Mouse (Mus musculus) kidney, adult 2 months (tissue): ENCODE data around the gene Ciita. TPM values are rescaled to one million over a fixed set of nuclear protein-coding genes. Genes with fewer than 3 reads are reported as not detected.

Source experiments
- DNase-seq: peaks from one replicate; pipeline ENCODE4 v3.0.0; 2021
- H3K27ac ChIP-seq: fragments of 200-500 bp; 2 replicates; pipeline ENCODE4 v1.5.1; 2012; ENCODE audit warnings: low read depth, low read length, control low read depth, inconsistent platforms; ENCODE audit not compliant: insufficient read depth
- H3K27me3 ChIP-seq: fragments of 200-500 bp; replicated peaks from 2 replicates; pipeline ENCODE4 v1.6.1; 2012; ENCODE audit warnings: mild to moderate bottlenecking, moderate library complexity, low read length, inconsistent platforms; ENCODE audit not compliant: control insufficient read depth, insufficient read depth
- H3K36me3 ChIP-seq: fragments of 200-500 bp; 2 replicates; pipeline ENCODE4 v1.6.1; 2012; ENCODE audit warnings: mild to moderate bottlenecking, moderate library complexity, low read length, inconsistent platforms; ENCODE audit not compliant: control insufficient read depth, insufficient read depth
- H3K4me1 ChIP-seq: fragments of 200-500 bp; 2 replicates; pipeline ENCODE4 v1.6.1; 2011; ENCODE audit warnings: low read length; ENCODE audit not compliant: control insufficient read depth, insufficient read depth
- H3K4me3 ChIP-seq: fragments of 200-500 bp; 2 replicates; pipeline ENCODE4 v1.5.1; 2011; ENCODE audit warnings: mild to moderate bottlenecking, low read depth, low read length, control low read depth; ENCODE audit not compliant: insufficient read depth
- CTCF ChIP-seq: fragments of 200-500 bp; conservative IDR thresholded peaks from 2 replicates; pipeline ENCODE4 v1.5.1; 2011; ENCODE audit warnings: low read depth, mild to moderate bottlenecking, control low read depth, low read length, moderate library complexity, mixed read lengths; ENCODE audit not compliant: insufficient read depth, insufficient read length
- POLR2A ChIP-seq: fragments of 200-500 bp; IDR thresholded peaks from one replicate; pipeline ENCODE4 v1.6.1; 2011; ENCODE audit warnings: low read depth, low read length, control low read depth
- WGBS: fragments of 180-500 bp; shearing (Covaris S2); methylation state at CpG from one replicate; pipeline ENCODE4 v1.1.7; 2018; 5-methylcytosine and 5-hydroxymethylcytosine counted together
- polyA plus RNA-seq: library from polyadenylated mRNA; depleted of rRNA; stranded (reverse); fragments of >200 nt; gene quantifications from 2 replicates; pipeline ENCODE4 v1.2.3, GENCODE M21; 2012

Gene Ciita
- polyA plus RNA-seq, 1 experiment, result 5.3 TPM

DNA sequence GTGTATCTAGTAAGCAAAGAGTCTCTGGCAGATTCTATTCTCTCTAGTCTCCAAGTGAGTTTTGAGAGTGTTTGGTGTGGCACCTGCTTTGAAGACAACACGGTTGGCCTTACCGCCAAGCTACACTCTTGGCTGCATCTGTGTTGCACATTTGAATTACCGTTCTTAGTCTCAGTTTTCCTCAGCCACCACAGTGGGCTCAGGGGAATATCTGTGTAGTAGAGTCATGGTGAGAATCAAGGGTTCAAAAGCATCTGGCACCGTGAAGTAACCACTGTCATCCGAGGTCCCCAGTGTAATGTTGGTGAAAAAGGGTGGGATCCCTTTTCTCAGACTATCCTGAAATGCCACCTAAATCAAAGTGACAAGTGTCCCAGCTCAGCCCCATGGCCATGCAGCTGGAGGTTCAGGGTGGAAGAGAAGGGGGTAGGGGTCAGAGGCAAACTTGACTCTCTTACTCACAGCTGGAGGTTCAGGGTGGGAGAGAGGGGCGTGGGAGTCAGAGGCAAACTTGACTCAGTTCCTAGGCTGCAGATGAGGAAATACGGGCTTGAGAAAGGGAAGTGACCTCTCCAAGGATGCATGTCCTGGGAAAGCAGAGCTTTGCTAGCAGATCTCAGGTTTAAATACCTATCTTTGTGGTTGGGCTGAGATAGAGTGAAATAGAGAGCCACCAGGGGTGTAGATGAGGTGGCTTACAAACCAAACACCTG, 9.1 kb downstream of the Ciita start:
- DNase-seq, result no peak
- TF ChIP-seq CTCF, result no peak
- no peak for TF ChIP-seq POLR2A
- WGBS, result 62% methylated on average over 7 of the region's 7 CpGs
- no peaks in the 10 kb centered on the region for H3K36me3 ChIP-seq
- H3K4me1 ChIP-seq, result 0 out of 2 replicates have a peak, but pooled peaks cover 2% of the 10 kb centered on the region
- no peaks in the 10 kb centered on the region for H3K27me3 ChIP-seq
- H3K27ac ChIP-seq, result no peak overlapping the region
- H3K4me3 ChIP-seq, result no peak overlapping the region

DNA sequence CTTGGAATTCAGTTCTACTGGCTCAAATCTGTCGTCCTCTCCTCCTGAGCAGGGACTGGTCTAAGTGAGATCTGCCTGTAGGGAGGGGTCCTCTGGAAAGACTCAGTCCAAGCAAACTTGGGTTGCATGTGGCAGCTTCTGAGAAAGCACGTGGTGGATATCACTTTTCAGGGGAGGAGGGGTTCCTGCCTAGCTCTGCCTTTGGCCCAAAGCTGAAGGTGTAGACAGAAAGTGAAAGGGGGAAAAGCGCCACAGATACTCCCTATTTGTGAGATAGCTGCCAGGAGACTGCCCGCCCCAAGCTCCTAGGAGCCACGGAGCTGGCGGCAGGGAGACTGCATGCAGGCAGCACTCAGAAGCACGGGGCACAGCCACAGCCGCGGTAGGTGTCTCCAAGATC, 9.6 kb downstream of the Ciita start:
- TF ChIP-seq POLR2A (no peak), CTCF (no peak)
- 5% methylated on average over 9 of the region's 9 CpGs for WGBS
- Histone ChIP-seq H3K36me3 (no peaks in the 10 kb centered on the region), H3K4me1 (0 out of 2 replicates have a peak, but pooled peaks cover 2% of the 10 kb centered on the region), H3K4me3 (peak overlapping the region; percentile 34), H3K27ac (no peak overlapping the region), H3K27me3 (no peaks in the 10 kb centered on the region)
- peak; percentile 29 for DNase-seq

DNA sequence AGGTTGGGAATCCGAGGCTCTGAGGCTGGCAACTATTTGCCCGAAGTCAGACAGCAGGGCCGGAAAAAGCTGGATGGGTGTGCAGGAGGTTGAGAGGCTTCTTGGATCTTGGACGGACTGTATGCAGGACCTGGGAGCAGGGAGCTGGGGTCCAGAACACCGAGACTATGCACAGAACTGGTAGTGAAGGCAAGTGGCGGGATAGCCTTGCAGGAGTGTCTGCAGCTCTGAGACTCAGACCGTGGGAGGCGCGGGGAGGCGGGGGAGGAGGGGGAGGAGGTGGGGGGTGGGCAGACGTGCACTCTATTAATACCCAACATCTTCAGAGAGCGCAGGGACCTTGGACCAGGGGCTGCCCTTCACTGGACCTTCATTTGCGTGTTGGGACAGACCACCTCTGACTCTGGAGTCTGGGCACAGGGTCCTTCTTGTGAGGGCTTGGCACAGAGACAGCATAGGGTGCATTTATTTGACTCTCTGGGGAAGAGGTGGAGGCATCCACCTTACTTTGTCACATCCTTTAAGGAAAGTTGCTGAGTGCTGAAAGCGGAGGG, 10.1 kb downstream of the Ciita start:
- no peaks in the 10 kb centered on the region for H3K27me3 ChIP-seq
- 10% methylated on average over 14 of the region's 14 CpGs for WGBS
- peak overlapping the region; percentile 34 for H3K4me3 ChIP-seq
- no peak overlapping the region for H3K27ac ChIP-seq
- H3K36me3 ChIP-seq, result no peaks in the 10 kb centered on the region
- DNase-seq, result no peak
- TF ChIP-seq CTCF, result no peak
- TF ChIP-seq POLR2A, result no peak
- peaks cover 2% of the 10 kb centered on the region; the same call in 1 of the 2 replicates for H3K4me1 ChIP-seq

DNA sequence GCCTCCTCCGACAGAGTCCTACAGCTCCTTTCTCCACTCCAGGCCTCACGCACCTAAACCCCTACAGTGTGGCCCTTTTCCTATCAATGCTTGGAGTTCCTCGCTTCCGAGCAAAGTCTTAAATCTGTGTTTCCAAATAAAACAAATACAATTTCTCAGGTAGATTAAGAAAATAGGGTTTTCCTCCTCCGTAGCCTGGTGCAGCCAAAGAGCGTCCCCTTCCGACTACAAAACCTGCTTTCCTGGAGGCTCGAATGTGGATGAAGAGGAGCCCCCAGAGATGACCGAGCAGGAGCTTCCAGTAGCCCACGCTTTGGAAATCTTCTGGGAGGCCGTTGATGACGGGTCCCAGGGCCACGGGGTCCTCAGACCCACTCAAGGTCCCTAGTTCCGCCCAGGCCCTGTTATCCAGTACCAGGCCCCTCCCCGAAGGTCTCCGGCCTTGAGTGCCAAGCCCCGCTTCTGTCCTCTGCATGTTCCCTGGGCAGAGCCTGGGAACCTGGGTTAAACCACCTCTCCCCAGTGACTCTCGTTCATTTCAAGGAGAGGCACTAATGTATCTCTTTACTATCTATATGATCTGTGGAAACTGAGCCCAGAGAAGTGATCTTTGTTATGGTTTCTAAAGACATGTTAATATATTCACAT, 10.8 kb downstream of the Ciita start:
- H3K27ac ChIP-seq, result no peak overlapping the region
- H3K36me3 ChIP-seq, result no peaks in the 10 kb centered on the region
- WGBS, result 84% methylated on average over 18 of the region's 18 CpGs
- H3K27me3 ChIP-seq, result no peaks in the 10 kb centered on the region
- H3K4me3 ChIP-seq, result no peak overlapping the region
- peaks cover 8% of the 10 kb centered on the region; the same call in 1 of the 2 replicates for H3K4me1 ChIP-seq
- TF ChIP-seq CTCF (no peak), POLR2A (no peak)
- no peak for DNase-seq

DNA sequence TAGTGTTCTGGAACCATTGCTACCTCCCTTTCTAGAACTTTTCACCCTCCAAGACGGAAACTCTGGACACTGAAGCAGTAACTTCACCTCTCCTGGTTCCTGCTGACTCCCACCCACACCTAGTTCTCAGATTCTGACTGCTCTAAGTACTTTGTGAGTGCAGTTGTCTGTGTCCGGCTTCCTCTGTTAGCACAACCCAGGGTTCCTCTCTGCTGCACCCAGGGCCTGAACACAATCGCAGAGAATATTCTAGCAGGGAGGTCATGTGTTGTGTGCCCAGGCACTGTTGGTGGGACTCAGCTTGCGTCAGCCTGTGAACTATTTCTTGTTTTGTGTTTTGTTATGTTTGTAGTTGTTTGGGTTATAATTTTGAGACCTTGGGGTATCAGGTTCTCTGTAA, 11.9 kb downstream of the Ciita start:
- H3K27me3 ChIP-seq, result no peaks in the 10 kb centered on the region
- no peak overlapping the region for H3K27ac ChIP-seq
- no peak overlapping the region for H3K4me3 ChIP-seq
- peaks cover 8% of the 10 kb centered on the region; the same call in 1 of the 2 replicates for H3K4me1 ChIP-seq
- TF ChIP-seq CTCF, result no peak
- no peak for TF ChIP-seq POLR2A
- no peaks in the 10 kb centered on the region for H3K36me3 ChIP-seq
- no peak for DNase-seq
- WGBS, result 82% methylated on average over 4 of the region's 4 CpGs

DNA sequence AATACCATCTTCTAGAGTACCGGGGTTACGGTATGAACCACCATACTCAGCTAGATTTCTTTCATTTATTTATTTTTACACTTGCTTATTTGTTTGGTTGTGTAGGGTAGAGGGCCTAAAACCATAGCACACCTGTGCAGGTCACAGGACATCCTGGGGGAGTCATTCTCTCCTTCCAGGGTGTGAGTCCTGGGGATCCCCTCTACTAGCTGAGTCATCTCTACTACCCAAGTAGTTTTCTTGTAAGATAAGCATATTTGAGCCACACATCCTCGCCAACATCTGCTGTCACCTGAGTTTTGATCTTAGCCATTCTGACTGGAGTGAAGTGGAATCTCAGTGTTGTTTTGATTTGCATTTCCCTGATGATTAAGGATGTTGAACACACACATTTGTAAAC, 12.7 kb downstream of the Ciita start:
- TF ChIP-seq CTCF, result no peak
- no peak for TF ChIP-seq POLR2A
- no peak overlapping the region for H3K27ac ChIP-seq
- no peaks in the 10 kb centered on the region for H3K36me3 ChIP-seq
- 89% methylated on average over 3 of the region's 3 CpGs for WGBS
- H3K4me3 ChIP-seq, result no peak overlapping the region
- DNase-seq, result no peak
- peaks cover 8% of the 10 kb centered on the region; the same call in 1 of the 2 replicates for H3K4me1 ChIP-seq
- H3K27me3 ChIP-seq, result no peaks in the 10 kb centered on the region

DNA sequence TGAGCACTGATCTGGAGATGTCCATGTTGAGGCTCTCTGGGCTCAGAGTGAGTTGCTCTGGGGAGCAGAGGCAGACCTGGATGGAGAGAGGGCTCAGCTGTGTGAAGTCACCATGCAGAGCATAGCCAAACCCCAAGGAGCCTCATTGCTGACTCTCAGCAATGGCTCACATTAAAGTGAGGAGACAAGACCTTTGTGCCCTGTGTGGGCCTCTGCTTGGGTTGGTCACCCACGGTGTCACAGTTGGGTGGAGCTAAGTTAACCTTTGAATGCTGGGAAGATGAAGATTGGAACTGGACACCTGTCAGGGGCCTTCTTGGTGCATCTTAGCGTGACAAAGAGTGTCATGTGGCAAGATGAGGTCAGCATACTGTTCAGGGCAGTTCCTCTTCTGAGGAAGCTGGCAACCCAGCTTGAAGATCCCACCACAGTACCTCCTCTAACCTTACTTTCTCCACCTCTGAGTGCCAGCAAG, 16.0 kb downstream of the Ciita start:
- Histone ChIP-seq H3K4me1 (peaks cover 12% of the 10 kb centered on the region), H3K36me3 (no peaks in the 10 kb centered on the region), H3K27me3 (no peaks in the 10 kb centered on the region), H3K27ac (peak overlapping the region; percentile 39; the same call in 1 of the 2 replicates), H3K4me3 (no peak overlapping the region)
- peak; percentile 92 for DNase-seq
- TF ChIP-seq CTCF, result no peak
- no peak for TF ChIP-seq POLR2A
- WGBS, result 29% methylated on average over 2 of the region's 2 CpGs
